Mouse (Mus musculus) heart, postnatal 0 days (tissue): ENCODE data around the gene Wdr41.

Experiments
- CTCF ChIP-seq: IDR thresholded peaks from 2 replicates; pipeline ENCODE4 v1.5.1; 2016; ENCODE audit warnings: antibody characterized with exemption, control low read depth, low read depth
- EP300 ChIP-seq: IDR thresholded peaks from 2 replicates; pipeline ENCODE4 v1.6.1; 2016; ENCODE audit warnings: antibody characterized with exemption, low read depth

- TF ChIP-seq EP300 (no peak), CTCF (no peak)
Observed at GRCm38 (mm10) chr13:95011546-95012257, 35.6 kb downstream of the Wdr41 start.
